Mouse (Mus musculus) forebrain, embryonic 11.5 days (tissue): Measurements from ENCODE around the gene Lrrc7. TPM values are rescaled to one million over a fixed set of nuclear protein-coding genes. Genes with fewer than 3 reads are reported as not detected.
A peak's percentile ranks its signal among the peaks of the same experiment; 100 is the strongest.

ENCODE experiments used
- ATAC-seq: fragments of 200-750 bp; cut with Nextera tagmentation; replicated peaks from 2 replicates; pipeline ENCODE4 v1.8.0; 2017; ENCODE audit warnings: moderate TSS enrichment; ENCODE audit not compliant: low FRiP score
- DNase-seq: peaks from one replicate; pipeline ENCODE4 v3.0.0-alpha.2; 2017; ENCODE audit warnings: low spot score
- H3K27ac ChIP-seq: fragments of 300-500 bp; sonication (generic); 2 replicates; pipeline ENCODE4 v1.5.1; 2014; ENCODE audit warnings: low read depth, low read length
- H3K27me3 ChIP-seq: fragments of 300-500 bp; sonication (generic); 2 replicates; pipeline ENCODE4 v1.6.1; 2014; ENCODE audit warnings: mild to moderate bottlenecking, low read length, mixed read lengths; ENCODE audit not compliant: control insufficient read depth, insufficient read depth
- H3K36me3 ChIP-seq: fragments of 300-500 bp; sonication (generic); 2 replicates; pipeline ENCODE4 v1.6.1; 2014; ENCODE audit warnings: mild to moderate bottlenecking, low read length, moderate library complexity, mixed read lengths; ENCODE audit not compliant: control insufficient read depth, insufficient read depth
- H3K4me1 ChIP-seq: fragments of 300-500 bp; sonication (generic); replicated peaks from 2 replicates; pipeline ENCODE4 v1.6.1; 2014; ENCODE audit warnings: low read length, mixed read lengths; ENCODE audit not compliant: control insufficient read depth, insufficient read depth
- H3K4me2 ChIP-seq: fragments of 300-500 bp; sonication (generic); 2 replicates; pipeline ENCODE4 v1.6.1; 2014; ENCODE audit warnings: low read depth, mild to moderate bottlenecking, low read length, moderate library complexity, mixed read lengths; ENCODE audit not compliant: severe bottlenecking
- H3K4me3 ChIP-seq: fragments of 300-500 bp; sonication (generic); 2 replicates; pipeline ENCODE4 v1.5.1; 2014; ENCODE audit warnings: low read depth, low read length
- H3K9ac ChIP-seq: fragments of 300-500 bp; sonication (generic); 2 replicates; pipeline ENCODE4 v1.6.1; 2014; ENCODE audit warnings: low read length
- H3K9me3 ChIP-seq: fragments of 300-500 bp; sonication (generic); 2 replicates; pipeline ENCODE4 v1.6.1; 2016; ENCODE audit warnings: low read length, mixed read lengths; ENCODE audit not compliant: control insufficient read depth
- WGBS: fragments of 180-500 bp; shearing (Covaris S2); extraction: QIAGEN DNeasy Blood & Tissue Kit; methylation state at CpG from one replicate; pipeline ENCODE4 v1.1.7; 2014; 5-methylcytosine and 5-hydroxymethylcytosine counted together
- polyA plus RNA-seq: library from polyadenylated mRNA; unstranded; fragments of >200 nt; fragmentation: Nextera tagmentation; extraction: Ambion mirVana; gene quantifications from 2 replicates; pipeline ENCODE4 v1.2.1, GENCODE M21; 2014

Lrrc7 gene
- polyA plus RNA-seq, 1 experiment from 2014 or later = 3.2 TPM

- ATAC-seq = no peak
- WGBS = 88% methylated on average over 7 of the region's 7 CpGs
- no peak overlapping the region for H3K4me2 ChIP-seq
These were observed 494.1 kb downstream of the Lrrc7 start for GRCm38 (mm10) chr3:158067916-158068315.

GRCm38 (mm10) chr3:158065256-158065655 lies 496.8 kb downstream of the Lrrc7 start:
- H3K4me2 ChIP-seq = no peak overlapping the region
- no peaks in the 10 kb centered on the region for H3K9me3 ChIP-seq
- H3K36me3 ChIP-seq = no peaks in the 10 kb centered on the region
- no peak overlapping the region for H3K9ac ChIP-seq
- no peak overlapping the region for H3K27ac ChIP-seq
- H3K4me3 ChIP-seq = no peak overlapping the region
- ATAC-seq (no peak; the same call in 1 of the 2 replicates), DNase-seq (no peak)
- H3K4me1 ChIP-seq = no peaks in the 10 kb centered on the region
- 94% methylated on average over 2 of the region's 2 CpGs for WGBS
- no peaks in the 10 kb centered on the region for H3K27me3 ChIP-seq

More at GRCm38 (mm10) chr3:158067916-158068315, 494.1 kb downstream of the Lrrc7 start:
- no peaks in the 10 kb centered on the region for H3K4me1 ChIP-seq
- DNase-seq = no peak
- H3K27me3 ChIP-seq = no peaks in the 10 kb centered on the region
- H3K27ac ChIP-seq = no peak overlapping the region
- H3K9ac ChIP-seq = no peak overlapping the region
- H3K9me3 ChIP-seq = no peaks in the 10 kb centered on the region
- H3K4me3 ChIP-seq = no peak overlapping the region
- no peaks in the 10 kb centered on the region for H3K36me3 ChIP-seq

GRCm38 (mm10) chr3:158061811-158062523 lies 500.1 kb downstream of the Lrrc7 start:
- no peak overlapping the region for H3K27ac ChIP-seq
- no peak overlapping the region for H3K4me2 ChIP-seq
- ATAC-seq (no peak), DNase-seq (no peak)
- H3K4me3 ChIP-seq = no peak overlapping the region
- H3K9ac ChIP-seq = no peak overlapping the region
- H3K4me1 ChIP-seq = no peaks in the 10 kb centered on the region
- H3K9me3 ChIP-seq = no peaks in the 10 kb centered on the region
- no peaks in the 10 kb centered on the region for H3K36me3 ChIP-seq
- WGBS = 95% methylated on average over 5 of the region's 5 CpGs
- H3K27me3 ChIP-seq = no peaks in the 10 kb centered on the region

- Histone ChIP-seq H3K27ac (no peak overlapping the region), H3K4me2 (no peak overlapping the region), H3K36me3 (no peaks in the 10 kb centered on the region; the same call in 1 of the 2 replicates), H3K4me3 (no peak overlapping the region), H3K4me1 (no peaks in the 10 kb centered on the region), H3K9ac (no peak overlapping the region), H3K27me3 (no peaks in the 10 kb centered on the region), H3K9me3 (no peaks in the 10 kb centered on the region)
- 92% methylated on average over 2 of the region's 2 CpGs for WGBS
- ATAC-seq = no peak
- no peak for DNase-seq
These were observed 501.3 kb downstream of the Lrrc7 start for GRCm38 (mm10) chr3:158060621-158061291.

- WGBS = 89% methylated on average over 2 of the region's 2 CpGs
- no peak for DNase-seq
- no peaks in the 10 kb centered on the region for H3K36me3 ChIP-seq
These were observed 512.5 kb downstream of the Lrrc7 start for GRCm38 (mm10) chr3:158049508-158049907.

GRCm38 (mm10) chr3:158040755-158041154 lies 521.3 kb downstream of the Lrrc7 start:
- Histone ChIP-seq H3K4me3 (no peak overlapping the region), H3K4me1 (no peaks in the 10 kb centered on the region), H3K9ac (no peak overlapping the region), H3K36me3 (no peaks in the 10 kb centered on the region), H3K27ac (no peak overlapping the region), H3K27me3 (no peaks in the 10 kb centered on the region), H3K9me3 (no peaks in the 10 kb centered on the region), H3K4me2 (no peak overlapping the region)
- DNase-seq (no peak), ATAC-seq (no peak)
- 82% methylated on average over 2 of the region's 2 CpGs for WGBS

More at GRCm38 (mm10) chr3:158049508-158049907, 512.5 kb downstream of the Lrrc7 start:
- no peak for ATAC-seq
- no peak overlapping the region for H3K27ac ChIP-seq
- H3K9me3 ChIP-seq = no peaks in the 10 kb centered on the region
- no peak overlapping the region for H3K4me2 ChIP-seq
- no peaks in the 10 kb centered on the region for H3K27me3 ChIP-seq
- H3K9ac ChIP-seq = no peak overlapping the region
- no peak overlapping the region for H3K4me3 ChIP-seq
- H3K4me1 ChIP-seq = no peaks in the 10 kb centered on the region

GRCm38 (mm10) chr3:158038106-158038505 lies 523.9 kb downstream of the Lrrc7 start:
- 0 out of 2 replicates have a peak, but pooled peaks cover 5% of the 10 kb centered on the region for H3K4me1 ChIP-seq
- WGBS = 75% methylated on average over 3 of the region's 3 CpGs
- no peak for DNase-seq
- no peak overlapping the region for H3K4me2 ChIP-seq
- no peaks in the 10 kb centered on the region for H3K9me3 ChIP-seq
- no peak overlapping the region for H3K4me3 ChIP-seq
- H3K9ac ChIP-seq = no peak overlapping the region
- ATAC-seq = no peak
- H3K27me3 ChIP-seq = no peaks in the 10 kb centered on the region
- H3K36me3 ChIP-seq = no peaks in the 10 kb centered on the region
- no peak overlapping the region for H3K27ac ChIP-seq

GRCm38 (mm10) chr3:158036329-158036988 lies 525.6 kb downstream of the Lrrc7 start, which contains the start of the genes Srsf11 and Lrrc40:
Gene Srsf11 (minus strand): TSS chr3:158036639.
Gene Lrrc40 (plus strand): TSS chr3:158036662.
- H3K4me1 ChIP-seq = 0 out of 2 replicates have a peak, but pooled peaks cover 5% of the 10 kb centered on the region
- WGBS = under 1% methylated on average over 55 of the region's 55 CpGs

More at GRCm38 (mm10) chr3:158036329-158036988, 525.6 kb downstream of the Lrrc7 start, which contains the start of the genes Srsf11 and Lrrc40:
- peak within 1 kb of the TSS; percentile 83 for H3K4me3 ChIP-seq
- no peaks in the 10 kb centered on the region for H3K36me3 ChIP-seq
- peak; percentile 95 for ATAC-seq
- H3K27me3 ChIP-seq = no peaks in the 10 kb centered on the region
- peak within 1 kb of the TSS; percentile 70; the same call in 1 of the 2 replicates for H3K27ac ChIP-seq
- H3K9me3 ChIP-seq = no peaks in the 10 kb centered on the region
- H3K9ac ChIP-seq = peak within 1 kb of the TSS; percentile 86
- peak within 1 kb of the TSS; percentile 71 for H3K4me2 ChIP-seq
- DNase-seq = peak; percentile 96
